Mouse (Mus musculus) adrenal gland, postnatal 36 days (tissue): ENCODE data around the gene Mrps30. TPM values are rescaled to one million over a fixed set of nuclear protein-coding genes. Genes with fewer than 3 reads are reported as not detected.
"Not testable (repeated sequence)": the region's sequence is repeated elsewhere in the genome, so short reads cannot be mapped to it uniquely, and the experiment has no call there.

Experiments
- DNase-seq, 2 experiments: peaks; one replicate each; pipeline ENCODE4 v3.0.0; 2021; ENCODE audit warnings: mixed read lengths in 1 of 2
- long read RNA-seq, 2 experiments: library from polyadenylated mRNA; stranded (forward); transcript quantifications; one replicate each; pipeline ENCODE4 v2.0.0; 2021; ENCODE audit warnings: borderline sequencing depth in 2 of 2
- total RNA-seq, 2 experiments: library from RNA; stranded (reverse); gene quantifications; 2 replicates each; pipeline ENCODE4 v1.2.3; 2021

Mrps30 gene
- total RNA-seq = 10 to 100 TPM; 26.7 to 28.7 TPM
- long read RNA-seq, experiment 1, transcript Mrps30-201 (5 exons, 3,319 nt) = major isoform, 101 of 103 reads
- long read RNA-seq, experiment 1, partial matches to known transcripts = 1 of 103 reads
- long read RNA-seq, experiment 1, other reads (novel, unspliced or antisense) = 1 of 103 reads
- long read RNA-seq, experiment 2, transcript Mrps30-201 (5 exons, 3,319 nt) = major isoform, 35 of 35 reads
- long read RNA-seq, experiment 2, partial matches to known transcripts = 0 of 35 reads
- long read RNA-seq, experiment 2, other reads (novel, unspliced or antisense) = 0 of 35 reads

DNA sequence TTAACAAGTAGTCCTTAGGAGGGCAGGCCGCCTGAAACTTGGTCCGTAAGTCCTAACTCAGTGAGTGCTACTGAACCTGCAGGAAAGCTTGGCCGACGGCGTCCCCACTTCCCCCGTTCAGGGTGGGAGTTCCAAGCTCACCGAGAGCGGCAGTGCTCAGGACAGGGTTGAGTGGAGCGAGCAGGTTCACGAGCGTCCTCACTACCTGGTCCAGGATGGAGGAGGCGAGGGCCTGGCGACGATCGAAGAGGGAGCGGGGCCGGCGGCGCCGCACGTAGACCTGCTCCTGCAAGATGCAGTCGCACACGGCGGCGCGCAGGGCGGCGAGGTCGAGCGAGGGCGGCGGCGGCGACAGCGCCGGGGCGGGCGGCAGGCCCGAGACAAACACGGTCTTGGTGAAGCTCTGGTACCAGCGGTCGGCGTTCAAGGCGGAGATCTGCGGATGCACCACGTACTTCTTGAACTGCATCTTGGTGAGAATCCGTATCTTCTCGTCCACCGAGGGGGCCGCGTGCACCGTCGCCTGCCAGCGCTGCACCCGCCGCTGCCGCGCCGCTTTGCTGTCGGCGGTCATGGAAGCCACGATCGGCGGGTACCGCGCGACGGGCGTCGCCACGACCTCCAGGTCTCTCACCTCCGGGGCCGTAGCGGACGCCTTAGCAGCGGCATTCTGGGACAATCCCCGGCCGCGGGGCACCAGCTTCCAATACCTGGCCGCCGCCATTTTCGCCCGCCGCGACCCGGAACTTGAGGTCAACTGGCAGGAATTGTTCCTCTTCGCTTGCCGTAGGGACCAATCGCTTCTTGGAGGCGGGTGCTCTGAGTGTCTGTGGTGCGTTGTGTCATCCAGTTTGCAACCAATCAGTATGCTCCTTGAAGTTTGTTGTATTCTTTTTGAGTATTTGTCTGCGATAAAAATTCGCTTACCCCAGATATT lies at the start of gene Mrps30, which contains the start of gene B430218F22Rik:
Gene Mrps30, minus strand, starts transcription at position 742 of the 937 bp plus-strand sequence.
Gene B430218F22Rik, plus strand, starts transcription at position 120 of the 937 bp plus-strand sequence.
- peak; percentile 95 for DNase-seq

DNA sequence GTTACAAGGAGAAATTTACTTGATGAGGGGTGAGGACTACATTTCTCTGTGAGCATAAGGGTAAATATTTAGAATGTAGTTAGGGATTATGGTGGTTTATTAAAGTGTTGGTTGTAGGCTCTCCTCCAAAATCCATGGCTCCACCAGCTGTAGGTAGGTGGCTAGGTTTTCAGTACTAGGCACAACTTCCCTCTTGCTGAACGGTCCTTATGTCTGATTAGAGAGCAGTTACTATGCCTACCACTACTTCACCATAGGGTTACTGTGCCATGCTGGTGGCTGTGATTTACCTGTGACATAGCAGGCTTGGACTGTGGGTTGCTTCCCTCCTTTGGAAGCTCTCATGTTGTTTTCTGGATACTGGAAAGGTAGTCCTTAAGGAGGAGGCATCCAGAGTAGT lies 33.8 kb upstream of the Mrps30 start:
- no peak for DNase-seq

DNA sequence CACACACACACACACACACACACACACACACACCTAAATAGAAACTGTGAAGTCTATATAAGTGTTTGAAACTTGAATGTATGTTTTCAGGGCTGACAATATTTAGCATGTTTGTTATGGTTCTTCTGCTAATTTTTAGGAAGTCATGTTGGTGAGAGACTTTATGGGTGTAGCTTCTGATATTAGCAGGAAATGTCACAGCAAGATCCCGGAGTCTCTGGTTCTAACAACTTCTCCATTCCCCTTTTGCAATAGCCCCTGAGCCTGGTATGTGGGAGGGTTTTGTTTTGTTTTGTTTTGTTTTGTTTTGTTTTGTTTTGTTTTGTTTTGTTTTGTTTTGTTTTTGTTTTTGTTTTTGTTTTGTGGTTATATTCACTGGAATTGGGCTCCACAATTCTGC lies 33.4 kb upstream of the Mrps30 start:
- DNase-seq = no peak

DNA sequence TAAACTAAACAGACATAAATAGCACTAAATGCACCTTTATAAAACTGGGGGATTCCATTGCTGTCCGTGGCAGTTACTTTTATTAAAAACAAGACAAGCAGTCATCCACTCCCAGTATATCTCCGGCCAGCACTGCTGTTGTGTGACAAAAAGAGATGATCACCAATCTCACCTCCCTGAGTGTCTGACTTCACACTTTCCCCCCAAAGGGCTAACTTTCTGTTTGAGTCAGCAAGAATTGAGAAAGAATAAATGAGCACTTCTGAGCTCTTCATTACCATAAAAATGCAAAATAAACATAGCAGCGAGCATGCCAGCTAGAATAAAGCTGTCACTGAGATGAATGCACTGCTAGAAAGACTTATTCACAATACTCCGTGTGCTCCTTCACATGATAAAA lies 31.1 kb upstream of the Mrps30 start:
- DNase-seq = no peak

DNA sequence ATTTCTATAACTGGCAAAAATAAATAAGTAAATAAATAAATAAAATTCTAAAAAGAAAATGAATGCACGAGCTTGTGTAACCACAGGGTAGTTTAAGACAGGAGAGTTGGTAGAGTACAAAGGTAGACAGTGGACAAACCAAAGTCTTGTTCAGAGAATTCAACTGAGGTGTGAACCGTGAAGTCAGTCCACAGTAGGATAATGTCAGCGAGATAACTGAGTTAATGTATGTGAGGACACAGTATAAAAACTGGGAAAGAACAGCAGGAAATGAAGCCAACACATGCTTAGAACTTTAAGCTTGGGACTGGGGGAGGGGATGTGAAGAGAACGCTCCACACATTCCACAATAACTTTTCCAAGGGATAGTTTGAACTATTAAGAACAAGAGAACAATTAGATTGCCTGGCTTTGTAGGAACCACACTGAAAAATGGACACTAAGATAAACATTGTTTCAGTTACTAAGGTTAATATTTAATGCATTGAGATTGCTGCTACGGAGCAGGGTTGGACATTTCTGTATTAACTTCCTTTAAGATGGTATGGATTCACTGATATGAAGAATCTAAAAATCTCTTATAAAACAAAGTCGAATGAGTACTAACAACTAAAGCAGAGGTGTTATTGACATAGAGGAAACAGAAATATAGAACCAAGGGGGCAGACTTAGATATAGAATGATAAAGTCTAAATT lies 24.4 kb upstream of the Mrps30 start:
- no peak for DNase-seq

DNA sequence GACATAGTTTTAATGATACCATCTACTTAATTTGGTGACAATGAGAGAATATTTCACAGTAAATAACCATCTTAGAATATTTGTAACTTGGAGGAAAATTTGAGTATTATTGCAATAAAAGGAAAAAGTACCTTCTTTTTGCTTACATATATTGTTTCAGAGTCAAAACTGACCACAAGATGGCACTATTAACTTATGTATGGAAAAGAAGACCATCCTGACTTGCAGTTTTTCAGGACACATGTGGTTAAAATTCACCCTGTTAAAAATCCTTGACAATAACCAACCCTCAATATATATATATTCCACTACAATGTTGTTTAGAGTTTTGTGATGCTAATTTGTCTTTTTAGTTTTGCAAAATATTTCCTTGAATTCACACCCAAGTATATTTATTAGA lies 16.5 kb upstream of the Mrps30 start:
- DNase-seq = no peak

DNA sequence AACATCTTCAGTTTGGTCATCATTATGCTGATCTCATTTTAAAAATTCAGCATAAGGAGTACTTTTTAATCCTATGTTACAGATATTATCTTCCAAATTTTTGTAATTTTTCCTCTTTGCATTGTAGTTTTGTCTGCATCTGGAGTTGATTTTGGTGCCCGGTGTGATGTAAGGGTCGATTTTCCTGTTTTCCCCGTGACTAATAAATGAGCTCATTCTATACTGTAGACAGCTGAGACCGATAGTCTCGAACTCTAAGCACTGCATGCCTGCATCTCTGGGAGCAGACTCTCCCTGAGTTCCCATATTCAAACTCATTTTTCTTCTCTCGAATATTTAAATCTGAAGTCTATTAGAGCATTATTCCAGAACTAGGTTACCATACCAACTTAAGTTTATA lies 13.3 kb upstream of the Mrps30 start:
- no peak for DNase-seq

DNA sequence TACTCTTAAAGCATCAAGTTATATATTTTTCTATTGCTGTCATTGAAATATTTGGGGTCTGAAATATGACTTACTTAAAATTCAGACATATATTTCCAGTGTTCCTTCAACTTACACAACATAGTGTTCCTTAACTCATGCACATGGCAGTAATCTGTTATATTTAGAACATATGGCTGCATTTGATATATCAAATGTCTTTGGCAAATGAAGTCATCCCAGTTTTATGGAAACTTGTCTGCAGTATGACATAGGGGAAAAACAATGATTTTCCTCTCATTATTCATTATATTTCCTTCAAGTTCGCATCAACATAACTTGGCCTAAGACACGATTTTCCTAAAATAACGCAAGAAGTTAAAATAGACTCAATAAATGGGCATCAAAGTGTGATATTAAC lies 8.8 kb upstream of the Mrps30 start:
- DNase-seq = no peak

DNA sequence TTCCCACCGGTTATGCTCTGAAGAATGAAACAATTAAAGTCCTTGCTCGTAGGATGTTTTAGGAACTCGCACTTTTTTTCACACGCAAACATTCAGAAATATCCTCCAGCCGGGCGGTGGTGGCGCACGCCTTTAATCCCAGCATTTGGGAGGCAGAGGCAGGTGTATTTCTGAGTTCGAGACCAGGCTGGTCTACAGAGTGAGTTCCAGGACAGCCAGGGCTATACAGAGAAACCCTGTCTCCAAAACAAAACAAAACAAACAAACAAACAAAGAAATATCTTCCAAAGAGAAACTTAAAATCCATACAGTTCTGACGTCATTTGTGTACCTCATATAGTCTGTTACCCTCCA lies 373 bp upstream of the Mrps30 start:
- not testable (repeated sequence) for DNase-seq

DNA sequence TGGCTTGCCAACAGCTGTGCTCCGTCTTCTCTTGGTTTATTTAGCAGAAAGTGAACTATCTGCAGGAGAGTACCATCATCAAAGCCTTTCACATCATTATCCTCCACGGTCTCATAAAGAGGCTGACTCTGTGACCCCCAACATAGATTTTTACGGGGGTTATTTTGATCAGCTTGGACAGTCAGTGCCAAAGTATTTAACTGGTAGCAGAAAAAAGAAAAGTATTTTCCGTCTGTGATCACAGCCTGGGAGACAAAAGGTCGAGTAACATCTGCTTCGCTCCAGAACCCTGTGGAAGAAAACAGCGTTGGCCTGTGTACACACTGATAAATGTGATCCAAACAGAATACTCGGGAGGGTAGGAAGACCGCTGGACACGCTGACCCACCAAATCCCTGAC lies 6.7 kb downstream of the Mrps30 start:
- no peak for DNase-seq

DNA sequence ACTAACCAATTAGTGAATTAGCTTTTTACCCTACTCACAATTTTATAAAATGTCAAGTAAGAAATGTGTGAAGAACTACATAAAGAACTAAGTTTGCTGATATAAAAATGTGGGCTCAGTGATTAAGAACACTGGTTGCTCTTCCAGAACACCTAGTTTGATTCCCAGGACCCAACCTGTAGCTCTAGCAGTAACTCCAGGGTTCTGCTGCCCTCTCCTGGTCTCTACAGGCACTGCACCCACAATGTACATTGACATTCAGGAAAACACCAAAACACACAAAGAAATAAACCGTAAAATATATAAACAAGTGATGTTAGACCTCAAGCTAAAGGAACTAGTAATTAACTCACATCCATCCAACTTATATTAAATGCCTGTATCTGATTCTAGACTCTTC lies 7.9 kb downstream of the Mrps30 start:
- peak; percentile 48 to 64 for DNase-seq

DNA sequence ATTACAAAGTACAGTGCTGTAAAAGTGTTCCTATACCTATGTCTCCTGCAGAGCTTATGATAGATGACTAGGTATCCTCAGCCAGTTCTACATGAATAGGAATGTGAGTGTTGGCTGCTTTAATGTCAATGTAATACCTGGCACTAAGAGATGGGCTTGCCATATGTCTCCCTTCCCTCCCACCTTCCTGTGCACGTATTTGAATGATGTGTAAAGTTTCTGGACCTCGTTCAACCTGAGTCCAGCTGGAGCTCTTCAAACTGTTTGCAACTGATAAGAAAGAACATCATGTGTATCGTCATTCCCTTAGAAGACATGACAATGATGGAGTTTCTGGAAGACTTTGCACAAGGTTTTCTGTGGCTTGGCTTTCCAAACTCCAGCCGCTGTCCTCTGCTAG lies 14.2 kb downstream of the Mrps30 start:
- DNase-seq = no peak

DNA sequence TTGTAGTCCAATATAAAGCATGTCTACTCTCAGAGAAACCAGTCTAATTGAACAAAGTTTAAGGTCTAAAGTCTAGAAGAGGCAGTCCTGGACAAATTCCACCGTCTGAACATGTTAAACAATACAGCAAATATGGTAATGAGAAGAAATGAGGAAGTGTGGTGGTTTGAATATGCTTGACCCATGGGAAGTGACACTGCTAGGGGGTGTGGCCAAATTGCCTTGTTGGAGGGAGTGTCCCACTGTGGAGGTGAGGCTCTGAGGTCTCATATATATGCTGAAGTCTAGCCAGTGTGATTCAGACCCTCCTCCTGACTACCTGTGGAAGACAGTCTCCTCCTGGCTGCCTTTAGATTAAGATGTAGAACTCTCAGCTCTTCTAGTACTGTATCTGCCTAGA lies 21.3 kb downstream of the Mrps30 start:
- no peak for DNase-seq

DNA sequence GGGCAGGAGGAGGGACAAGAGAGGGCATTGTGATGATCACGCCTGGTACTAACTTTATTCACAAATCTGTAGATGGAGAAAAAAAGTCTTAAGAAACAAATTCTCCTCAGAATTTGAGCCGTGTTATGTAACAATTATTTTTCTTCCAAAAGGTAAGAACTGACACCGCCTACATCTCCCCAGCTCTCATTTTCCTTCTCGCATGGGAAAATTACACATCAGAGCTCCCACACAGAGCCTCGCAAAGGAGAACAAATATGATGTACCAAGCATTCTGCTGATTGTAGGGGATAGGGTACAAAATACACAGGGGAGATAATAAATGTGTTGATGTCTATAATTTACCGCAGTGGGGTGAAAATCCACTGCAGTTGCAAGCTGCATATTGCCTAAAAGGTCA lies 23.7 kb downstream of the Mrps30 start:
- no peak for DNase-seq

DNA sequence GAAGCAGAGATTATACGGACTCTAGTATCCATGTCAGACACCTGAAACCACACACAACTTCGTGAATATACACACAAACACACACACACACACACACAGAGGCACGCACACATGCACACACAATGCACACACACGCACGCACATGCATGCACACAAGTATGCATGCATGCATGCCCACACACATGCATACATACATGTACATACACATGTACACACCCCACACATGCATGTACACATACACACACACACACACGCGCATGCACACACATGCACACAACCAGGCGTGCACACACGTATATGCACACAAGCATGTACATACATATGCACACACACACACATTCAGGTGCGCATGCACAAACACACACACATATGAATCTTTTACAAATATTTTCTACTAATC lies 36.2 kb downstream of the Mrps30 start:
- no peak for DNase-seq

DNA sequence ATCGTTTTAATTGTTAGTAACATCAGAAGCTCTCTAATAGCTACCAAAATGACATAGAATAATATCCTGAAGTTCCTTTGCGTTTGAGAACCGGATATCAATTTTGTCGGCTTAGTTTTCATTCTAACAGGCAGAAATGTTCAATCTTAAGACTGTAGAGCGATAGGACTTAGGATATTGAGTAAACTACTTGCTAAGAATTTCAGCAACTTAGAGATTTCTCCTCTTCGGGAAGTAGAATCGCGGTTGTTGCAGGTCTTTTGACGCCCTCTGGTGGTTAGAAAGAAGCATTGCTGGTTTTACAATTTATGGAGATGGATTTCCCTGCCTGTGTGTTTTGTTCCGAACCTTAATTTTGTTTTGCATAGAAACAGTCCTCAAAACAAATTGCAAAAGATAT lies 36.8 kb downstream of the Mrps30 start:
- DNase-seq = peak in 1 of 2 experiments; percentile 1

Other genes starting within 250 kb of the Mrps30 start
- gene B430218F22Rik, start 622 bp downstream of the Mrps30 start, total RNA-seq = not detected